Mouse (Mus musculus) G1E (cell line): ENCODE data around the gene Slc2a13.

Source experiments
- CTCF ChIP-seq: IDR thresholded peaks from 2 replicates; pipeline ENCODE4 v1.5.1; 2012; ENCODE audit warnings: low read depth, low read length, inconsistent platforms, mixed read lengths
- GATA1 ChIP-seq: IDR thresholded peaks from 2 replicates; pipeline ENCODE4 v1.6.1; 2012; ENCODE audit warnings: borderline replicate concordance, low read length, inconsistent platforms, mixed read lengths
- TAL1 ChIP-seq: conservative IDR thresholded peaks from 2 replicates; pipeline ENCODE4 v1.6.1; 2012; ENCODE audit warnings: low read depth, low read length, inconsistent platforms, mixed read lengths

DNA sequence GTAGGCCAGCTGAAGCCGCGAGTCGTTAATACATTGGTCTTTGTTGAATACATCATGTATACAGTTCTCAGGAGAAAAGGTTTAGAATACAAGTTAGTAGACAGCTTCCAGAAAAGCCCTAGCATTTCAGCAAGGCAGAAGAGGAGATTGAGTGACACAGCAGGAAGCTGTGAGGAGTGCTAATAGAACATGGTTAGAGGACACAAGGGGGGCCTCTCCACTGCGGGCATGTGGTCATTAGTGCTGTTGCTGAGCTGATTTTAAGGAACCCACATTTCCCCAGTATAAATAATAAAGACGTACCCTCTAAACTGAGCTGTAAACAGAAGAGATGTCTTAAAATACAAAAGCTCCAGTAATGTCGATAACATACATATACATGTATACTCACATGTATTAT lies 322.2 kb downstream of the Slc2a13 start:
- no peak for TF ChIP-seq CTCF
- no peak for TF ChIP-seq GATA1
- TF ChIP-seq TAL1 = no peak
